Mouse (Mus musculus) thymus, adult 18-20 months (tissue): ENCODE measurements around the gene Akt1.

Experiments used
- DNase-seq, 2 experiments: peaks; one replicate each; pipeline ENCODE4 v3.0.0; 2022; ENCODE audit warnings: mixed read lengths in 2 of 2

Gene Akt1

GRCm38 (mm10) chr12:112683351-112683750, 8.7 kb upstream of the Akt1 start:
- no peak for DNase-seq

DNA sequence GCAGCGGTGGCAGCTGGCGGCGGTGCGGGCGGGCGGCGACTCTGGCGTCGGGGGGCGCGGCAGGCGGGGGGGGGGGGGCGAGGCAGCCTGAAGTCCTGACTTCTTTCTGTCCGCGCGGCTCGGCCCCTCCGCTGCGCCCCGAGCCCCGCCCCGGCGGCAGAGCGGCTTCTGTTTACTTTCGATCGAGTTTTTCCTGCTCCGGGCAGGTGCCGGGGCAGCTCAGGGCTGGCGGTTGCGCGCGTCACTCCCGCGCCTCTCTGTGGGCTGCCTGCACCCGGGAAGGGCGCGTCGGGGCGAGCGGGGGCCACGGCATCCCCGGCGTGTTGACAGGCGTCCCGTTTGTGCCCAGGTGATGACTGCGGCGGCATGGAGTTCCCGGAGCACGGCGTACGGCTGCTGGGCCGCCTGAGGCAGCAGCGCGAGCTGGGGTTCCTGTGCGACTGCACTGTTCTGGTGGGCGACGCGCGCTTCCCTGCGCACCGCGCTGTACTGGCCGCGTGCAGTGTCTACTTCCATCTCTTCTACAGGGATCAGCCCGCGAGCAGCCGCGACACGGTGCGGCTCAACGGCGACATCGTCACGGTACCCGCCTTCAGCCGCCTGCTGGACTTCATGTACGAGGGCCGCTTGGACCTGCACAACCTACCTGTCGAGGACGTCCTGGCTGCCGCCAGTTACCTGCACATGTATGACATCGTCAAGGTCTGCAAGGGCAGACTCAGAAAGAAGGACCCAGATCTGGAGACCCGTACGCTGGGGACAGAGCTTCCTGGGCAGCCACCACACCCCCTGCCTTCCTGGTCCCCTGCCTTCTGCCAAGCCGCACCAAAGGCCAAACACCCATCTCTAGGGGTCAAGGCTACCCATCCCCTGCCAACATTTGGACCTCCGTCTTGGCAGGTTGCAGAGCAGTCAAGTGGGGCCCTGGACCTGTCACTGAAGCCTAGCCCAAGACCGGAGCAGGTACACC, 4.6 kb upstream of the Akt1 start:
- DNase-seq = peak; percentile 44 to 47

DNA sequence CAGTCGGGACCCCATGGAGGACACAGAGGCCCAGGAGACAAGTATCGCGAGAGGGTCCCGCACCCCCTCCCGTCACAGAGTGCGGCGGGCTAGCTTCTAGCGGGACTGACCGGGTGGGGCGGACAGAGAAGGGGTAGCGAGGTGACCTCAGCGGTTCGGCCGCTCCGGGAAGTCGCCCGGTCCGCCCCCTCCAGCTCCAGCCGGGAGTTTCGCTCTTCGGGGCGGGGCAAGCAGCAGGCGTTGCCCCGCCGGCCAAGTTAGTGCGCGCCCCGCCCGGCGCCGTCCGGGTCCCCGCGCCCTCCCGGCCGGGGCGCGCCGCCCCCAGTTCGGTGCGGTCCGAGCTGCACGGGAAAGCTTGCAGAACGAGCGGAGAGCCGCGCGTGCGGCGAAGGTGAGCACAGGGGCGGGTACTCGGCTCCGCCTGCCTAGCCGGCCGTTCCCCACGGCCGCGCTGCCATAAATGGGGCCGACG, 3.9 kb upstream of the Akt1 start, which contains the start of gene Zbtb42:
TSS of gene Zbtb42 (plus strand) at position 274 of the 472 bp plus-strand sequence.
- DNase-seq = peak in 1 of 2 experiments; percentile 43

DNA sequence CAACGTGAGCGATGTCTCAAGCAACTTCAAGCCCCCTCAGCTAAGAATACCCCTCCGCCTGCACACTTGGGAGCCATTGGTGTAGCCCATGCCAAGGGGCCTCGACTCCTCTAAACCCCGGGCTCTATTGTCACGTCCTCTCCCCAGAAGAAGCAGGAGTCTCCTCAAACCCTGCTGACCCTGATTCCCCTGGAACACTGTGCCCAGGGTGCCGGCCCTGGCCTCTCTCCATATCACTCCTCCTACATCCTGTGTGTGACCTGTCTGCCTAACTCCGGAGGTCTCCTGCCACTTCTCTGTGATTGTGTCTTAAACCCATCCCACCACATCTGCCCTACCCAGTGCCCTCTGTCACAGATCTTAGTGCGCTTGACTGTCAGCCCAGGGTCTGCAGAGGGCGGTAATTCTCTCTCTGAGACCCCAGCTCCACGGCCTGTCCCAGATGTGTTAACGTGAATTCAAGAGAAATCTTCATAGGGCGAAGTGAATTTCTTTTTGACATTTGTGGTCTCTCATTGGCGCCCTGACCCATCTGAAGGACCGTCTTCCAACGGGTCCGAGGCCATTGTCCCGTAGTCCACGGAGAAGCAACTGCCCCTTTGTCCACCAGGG, 3.4 kb upstream of the Akt1 start:
- no peak for DNase-seq

GRCm38 (mm10) chr12:112677076-112677475, 2.4 kb upstream of the Akt1 start:
- no peak for DNase-seq

DNA sequence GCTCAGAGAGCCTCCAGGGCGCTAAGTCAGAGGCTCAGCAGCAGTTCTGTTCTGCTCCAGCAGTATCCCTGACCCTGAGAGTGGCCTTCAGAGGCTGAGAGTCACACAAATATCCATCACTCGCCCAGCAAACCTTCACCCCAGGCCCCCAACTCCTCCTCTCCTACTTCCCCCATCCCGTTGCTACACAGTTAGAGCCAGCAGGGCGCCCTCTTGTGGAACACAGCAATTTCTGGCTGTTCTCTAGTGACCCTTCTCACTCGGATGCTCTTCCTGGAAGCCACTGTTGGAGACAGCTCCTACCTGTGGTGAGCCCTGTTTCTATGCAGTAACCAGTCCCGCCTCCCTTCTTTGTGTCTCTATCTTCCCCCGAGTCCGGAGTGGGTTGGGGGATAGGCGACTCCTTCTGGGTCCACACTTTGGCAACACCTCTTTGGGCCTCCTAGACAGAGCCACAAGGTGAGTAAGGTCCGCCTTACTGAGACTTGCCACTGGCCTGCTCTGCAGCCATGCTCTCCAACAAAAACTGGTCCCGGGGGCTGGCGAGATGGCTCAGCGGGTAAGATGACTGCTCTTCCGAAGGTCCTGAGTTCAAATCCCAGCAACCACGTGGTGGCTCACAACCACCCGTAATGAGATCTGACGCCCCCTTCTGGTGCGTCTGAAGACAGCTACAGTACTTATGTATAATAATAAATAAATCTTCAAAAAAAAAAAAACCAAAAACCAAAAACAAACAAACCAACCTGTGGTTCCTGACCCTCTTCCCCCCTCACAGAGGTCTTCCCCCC, 756 bp upstream of the Akt1 start:
- DNase-seq = peak; percentile 66 to 83

DNA sequence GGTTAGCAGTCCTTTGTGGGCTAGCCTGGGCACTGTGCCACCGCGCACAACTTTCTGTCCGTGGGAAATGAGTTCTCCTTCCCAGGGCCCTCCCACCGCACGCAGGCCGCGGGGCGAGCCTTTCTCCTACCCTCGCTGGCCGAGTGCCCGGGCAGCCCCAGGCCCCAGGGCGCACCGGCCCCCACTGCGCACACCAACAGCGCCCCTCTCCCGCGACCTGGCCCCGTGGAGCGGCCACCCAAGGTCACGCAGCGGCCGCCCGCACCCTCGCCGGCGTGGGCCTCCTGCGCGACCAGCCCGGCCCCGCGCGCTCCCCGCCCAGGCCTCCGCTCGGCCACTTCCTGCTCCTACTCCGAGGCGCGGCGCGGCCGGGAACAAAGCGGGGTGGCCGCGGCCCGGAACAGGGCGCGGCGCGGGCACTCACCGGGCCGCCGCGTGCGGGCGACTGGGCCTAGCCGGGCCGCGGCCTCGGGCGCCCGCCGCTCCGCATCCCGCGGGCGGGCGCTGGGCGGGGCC, 1.1 kb downstream of the Akt1 start:
- DNase-seq = no peak

GRCm38 (mm10) chr12:112672744-112673575, 1.7 kb downstream of the Akt1 start:
- DNase-seq = no peak

DNA sequence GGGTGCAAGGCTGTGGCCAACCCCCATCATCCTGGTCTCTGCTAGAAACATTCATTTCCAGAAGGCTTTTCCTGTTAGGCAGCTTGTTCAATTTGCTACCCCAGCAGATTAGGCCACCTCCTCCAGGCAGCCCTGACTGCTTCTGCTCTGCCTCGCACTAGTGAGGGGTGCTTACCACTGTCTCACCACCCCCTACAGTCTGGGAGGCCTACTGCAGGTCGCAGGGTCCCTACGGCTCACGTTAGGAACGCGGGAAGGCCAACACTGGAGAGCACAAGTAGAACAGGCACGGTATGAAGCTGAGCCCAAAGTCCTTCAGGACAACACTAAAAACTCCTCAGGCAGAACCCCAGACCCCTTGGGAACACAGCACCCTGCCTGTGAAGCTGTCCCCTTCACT, 2.8 kb downstream of the Akt1 start:
- DNase-seq = no peak

GRCm38 (mm10) chr12:112670718-112671393, 3.8 kb downstream of the Akt1 start:
- DNase-seq = no peak

- DNase-seq = no peak
These were observed 6.9 kb downstream of the Akt1 start for GRCm38 (mm10) chr12:112667619-112668297.

DNA sequence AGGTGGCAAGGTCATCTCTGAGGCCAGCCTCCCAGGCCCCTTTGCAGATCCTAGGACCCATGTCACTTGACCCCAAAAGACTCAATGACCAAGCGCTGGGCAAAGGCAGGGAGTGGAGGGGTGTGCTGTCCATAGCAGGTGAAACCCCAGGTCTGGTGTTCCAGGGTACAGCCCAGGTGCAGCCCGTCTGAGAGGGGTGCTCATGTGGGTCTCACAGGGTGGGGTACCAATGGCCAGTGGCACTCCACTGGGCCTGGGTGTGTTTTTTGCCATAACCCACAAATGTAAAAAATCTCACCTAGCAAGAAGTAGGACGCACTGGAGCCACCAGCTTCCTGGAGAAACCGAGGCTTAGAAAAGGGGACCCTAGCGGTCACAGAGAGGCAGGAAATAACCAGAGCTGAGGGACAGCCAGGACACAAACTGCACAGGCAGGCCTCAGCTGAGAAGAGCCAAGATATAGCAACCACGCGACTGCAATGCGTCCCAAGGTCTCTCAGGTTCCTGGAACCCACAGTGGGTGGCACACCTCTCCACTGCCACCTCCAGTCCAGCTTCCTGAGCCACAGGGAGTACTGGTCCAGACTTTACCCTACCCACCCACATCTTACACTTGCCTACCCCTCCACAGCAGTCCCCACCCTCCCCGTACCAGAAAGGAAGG, 8.7 kb downstream of the Akt1 start:
- DNase-seq = no peak

DNA sequence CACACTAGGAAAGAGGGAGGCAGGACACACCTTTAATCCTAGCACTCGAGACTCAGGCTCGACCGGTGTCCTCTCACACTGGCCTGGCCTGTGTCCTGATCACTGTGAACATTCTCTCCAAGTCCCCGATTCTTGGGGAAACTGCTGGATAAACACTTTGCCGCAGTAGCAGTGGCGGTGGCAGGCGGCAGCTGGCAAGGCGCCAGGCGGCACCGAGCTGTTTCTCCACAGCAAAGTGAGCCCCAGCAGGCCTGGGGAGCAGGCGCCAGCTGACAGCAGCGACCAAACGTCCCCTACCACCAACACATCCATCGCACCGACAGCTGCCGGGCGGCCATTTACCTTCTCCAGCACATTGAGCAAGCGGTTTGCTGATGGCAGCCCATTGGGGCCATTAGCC, 9.2 kb downstream of the Akt1 start:
- DNase-seq = no peak

- DNase-seq = no peak
These were observed 10.0 kb downstream of the Akt1 start for GRCm38 (mm10) chr12:112664656-112665055.

DNA sequence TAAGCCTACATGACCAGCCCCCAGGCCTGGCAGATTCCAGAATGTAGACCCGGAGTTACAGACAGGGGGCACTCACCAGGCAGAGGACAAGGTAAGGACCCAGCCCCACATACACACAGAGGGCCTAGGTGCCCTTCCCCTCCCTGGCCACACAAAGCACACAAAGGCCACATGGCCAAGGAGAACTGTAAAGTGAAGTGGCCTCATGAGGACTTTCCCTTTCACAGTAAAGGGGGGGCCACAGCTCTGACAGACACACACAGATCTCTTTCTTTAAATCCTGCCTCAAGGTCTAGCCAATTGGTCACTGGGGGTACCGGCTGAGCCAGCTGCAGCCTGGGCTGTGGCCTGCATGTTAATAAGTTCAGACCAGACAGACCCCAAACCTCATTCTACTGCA, 10.6 kb downstream of the Akt1 start:
- DNase-seq = no peak

- no peak for DNase-seq
These were observed 11.0 kb downstream of the Akt1 start for GRCm38 (mm10) chr12:112663716-112664115.

- DNase-seq = no peak
These were observed 11.4 kb downstream of the Akt1 start for GRCm38 (mm10) chr12:112663303-112663702.

GRCm38 (mm10) chr12:112661851-112662250, 12.8 kb downstream of the Akt1 start:
- DNase-seq = no peak

GRCm38 (mm10) chr12:112661327-112661605, 13.4 kb downstream of the Akt1 start:
- DNase-seq = no peak

DNA sequence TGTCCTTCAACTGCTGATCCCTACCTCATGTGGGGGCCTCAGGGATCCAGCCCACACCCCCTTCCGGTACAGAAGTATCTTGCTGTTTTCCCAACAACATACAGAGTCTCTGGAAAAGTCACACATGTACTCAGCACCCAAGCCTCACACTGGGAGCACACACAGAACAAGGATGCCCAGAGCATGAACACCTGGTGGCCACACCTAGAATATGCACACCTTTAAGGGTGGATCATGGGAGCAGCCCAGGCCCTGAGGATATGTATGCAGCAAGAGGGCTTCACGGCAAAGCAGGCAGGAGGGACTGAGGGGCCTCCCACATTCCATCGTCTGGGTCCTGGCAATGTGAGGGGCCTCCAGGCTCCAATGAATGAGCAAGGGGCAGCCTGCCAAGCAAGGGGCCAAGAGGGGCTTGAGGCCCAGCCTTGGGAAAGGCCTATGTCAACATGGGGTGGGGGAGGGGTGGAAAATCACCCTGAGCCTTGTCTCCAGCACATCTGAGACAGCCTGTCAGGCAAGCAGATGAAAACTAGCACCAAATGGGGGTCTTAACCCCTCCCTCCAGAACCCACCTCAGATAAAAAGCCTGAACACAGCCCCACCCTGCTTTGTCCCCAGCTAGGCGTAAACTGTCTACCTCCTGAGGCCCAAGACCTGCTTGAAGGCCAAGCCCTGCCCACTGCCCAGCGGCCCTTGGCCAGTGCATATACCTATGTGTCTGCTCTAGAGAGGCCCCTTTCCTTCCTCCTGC, 13.9 kb downstream of the Akt1 start:
- DNase-seq = no peak
